Mouse (Mus musculus) bone marrow, adult 2 months (tissue): Measurements from ENCODE around the gene Ssh2.

Source experiments
- CTCF ChIP-seq: fragments of 200-500 bp; IDR thresholded peaks from 2 replicates; pipeline ENCODE4 v1.5.1; 2011; ENCODE audit warnings: low read length, control low read depth; ENCODE audit not compliant: control insufficient read depth, insufficient read depth
- POLR2A ChIP-seq: fragments of 200-500 bp; IDR thresholded peaks from 2 replicates; pipeline ENCODE4 v1.6.1; 2011; ENCODE audit warnings: low read depth, mild to moderate bottlenecking, control low read depth, low read length, borderline replicate concordance; ENCODE audit not compliant: control insufficient read depth

- TF ChIP-seq POLR2A (no peak), CTCF (no peak)
These were observed 75.4 kb downstream of the Ssh2 start for GRCm38 (mm10) chr11:77291447-77291846.
